Mouse (Mus musculus): ENCODE measurements around the gene Mrps14. TPM values are rescaled to one million over a fixed set of nuclear protein-coding genes. Genes with fewer than 3 reads are reported as not detected.

The Mrps14 gene
- polyA plus RNA-seq, 1 experiment from 2014 or later, result 193 TPM

DNA sequence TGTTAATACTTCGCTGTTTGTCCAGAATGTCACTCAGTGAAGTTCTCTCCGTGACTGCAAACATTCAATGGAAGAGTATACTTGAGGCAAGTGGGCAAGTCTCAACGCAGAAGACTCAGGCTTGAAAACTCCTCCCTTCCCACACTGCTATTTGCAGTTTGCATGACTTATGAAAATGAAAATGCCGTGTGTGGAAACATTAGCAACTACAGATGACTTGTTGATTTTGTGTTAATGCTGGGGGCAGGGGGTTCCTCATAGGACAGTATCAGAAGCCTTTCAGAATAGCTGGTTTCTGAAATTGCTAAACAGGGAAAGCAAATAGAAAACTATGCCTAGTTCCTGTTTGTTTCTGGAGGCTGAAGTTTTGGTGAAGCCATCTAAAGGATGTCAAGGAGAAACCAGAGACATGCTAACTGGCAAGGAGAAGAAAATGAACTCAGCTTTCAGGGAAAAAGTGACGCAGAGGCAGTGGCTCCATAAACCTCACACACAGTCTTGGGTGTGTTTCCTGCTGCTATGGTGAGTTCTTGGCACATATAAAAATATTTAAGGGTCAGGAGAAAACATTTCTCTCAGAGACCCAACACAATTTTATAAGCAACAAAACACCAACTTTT lies 56.5 kb downstream of the Mrps14 start:
- H3K4me3 ChIP-seq (ENCODE audit: low read depth, low read length), result no peak overlapping the region
- no peak for ATAC-seq (replicated peaks; ENCODE audit: insufficient number of reproducible peaks, low FRiP score, low TSS enrichment)
- no peak overlapping the region for H3K4me2 ChIP-seq
- WGBS (ENCODE audit: insufficient replicate concordance), result 72% methylated on average over 5 of the region's 5 CpGs
- H3K9me3 ChIP-seq (replicated peaks; ENCODE audit: control insufficient read depth, low read length), result no peaks in the 10 kb centered on the region
- no peaks in the 10 kb centered on the region for H3K36me3 ChIP-seq (ENCODE audit: control insufficient read depth, insufficient read depth, low read length)
- H3K9ac ChIP-seq (ENCODE audit: low read depth, low read length), result no peak overlapping the region
- no peaks in the 10 kb centered on the region for H3K4me1 ChIP-seq (ENCODE audit: control insufficient read depth, insufficient read depth, low read length)
- no peak overlapping the region for H3K27ac ChIP-seq (ENCODE audit: low read depth, low read length)
- no peaks in the 10 kb centered on the region for H3K27me3 ChIP-seq (ENCODE audit: control insufficient read depth, insufficient read depth, low read length)

Other genes starting within 250 kb of the Mrps14 start
- 13.3 and 15.0 TPM in 2 replicates for gene 4930523C07Rik, start 150.8 kb upstream of the Mrps14 start, polyA plus RNA-seq (2014; fragmentation: Nextera tagmentation; extraction: Ambion mirVana)
- gene Tnn, start 41.6 kb upstream of the Mrps14 start, polyA plus RNA-seq (2014; fragmentation: Nextera tagmentation; extraction: Ambion mirVana), result not detected in 2 replicates
- 202 and 205 TPM in 2 replicates for gene Cacybp, start 17.7 kb downstream of the Mrps14 start, polyA plus RNA-seq (2014; fragmentation: Nextera tagmentation; extraction: Ambion mirVana)